Mouse (Mus musculus) mouse trophoblast stem cell (cell line): ENCODE results near the gene Tango6.
"Not testable (repeated sequence)": the region's sequence is repeated elsewhere in the genome, so short reads cannot be mapped to it uniquely, and the experiment has no call there.

ENCODE experiments used
- in situ Hi-C, 2 experiments: fragments of 300-500 bp; cut with MseI, MboI; formaldehyde crosslinking; loops; 2 replicates in 1 of 2; 3 replicates in 1 of 2; pipeline ENCODE4 v1.15.1; 2025

The Tango6 gene

GRCm38 (mm10) chr8:106742321-106742720, 59.5 kb downstream of the Tango6 start:
- in situ Hi-C loops, result no loop called here

- in situ Hi-C loops, result no loop called here
Observed at GRCm38 (mm10) chr8:106743361-106743760, 60.5 kb downstream of the Tango6 start.

GRCm38 (mm10) chr8:106753436-106753835, 70.6 kb downstream of the Tango6 start:
- in situ Hi-C loops, result no loop called here

GRCm38 (mm10) chr8:106761317-106761716, 78.4 kb downstream of the Tango6 start:
- in situ Hi-C loops, result no loop called here

GRCm38 (mm10) chr8:106761867-106762523, 79.1 kb downstream of the Tango6 start:
- in situ Hi-C loops, result no loop called here

- in situ Hi-C loops, result no loop called here
Observed at GRCm38 (mm10) chr8:106764529-106764928, 81.7 kb downstream of the Tango6 start.

GRCm38 (mm10) chr8:106765570-106765969, 82.7 kb downstream of the Tango6 start:
- in situ Hi-C loops, result no loop called here

- in situ Hi-C loops, result no loop called here
Observed at GRCm38 (mm10) chr8:106766736-106767135, 83.9 kb downstream of the Tango6 start.

- in situ Hi-C loops, result no loop called here
Observed at GRCm38 (mm10) chr8:106769147-106769805, 86.4 kb downstream of the Tango6 start.

GRCm38 (mm10) chr8:106770596-106771179, 87.8 kb downstream of the Tango6 start:
- in situ Hi-C loops, result no loop called here

- in situ Hi-C loops, result no loop called here
Observed at GRCm38 (mm10) chr8:106772094-106772493, 89.2 kb downstream of the Tango6 start.

GRCm38 (mm10) chr8:106772501-106772900, 89.6 kb downstream of the Tango6 start:
- in situ Hi-C loops, result no loop called here

GRCm38 (mm10) chr8:106774567-106775320, 91.9 kb downstream of the Tango6 start:
- in situ Hi-C loops, result no loop called here

- in situ Hi-C loops, result no loop called here
Observed at GRCm38 (mm10) chr8:106789623-106790022, 106.8 kb downstream of the Tango6 start.

- in situ Hi-C loops, result no loop called here
Observed at GRCm38 (mm10) chr8:106794820-106795219, 112.0 kb downstream of the Tango6 start.

GRCm38 (mm10) chr8:106799821-106800220, 117.0 kb downstream of the Tango6 start:
- in situ Hi-C loops, result no loop called here

GRCm38 (mm10) chr8:106801261-106801660, 118.4 kb downstream of the Tango6 start:
- in situ Hi-C loops, result no loop called here

GRCm38 (mm10) chr8:106802384-106803137, 119.7 kb downstream of the Tango6 start:
- in situ Hi-C loops, result not testable (repeated sequence)

- in situ Hi-C loops, result no loop called here
Observed at GRCm38 (mm10) chr8:106805859-106806258, 123.0 kb downstream of the Tango6 start.

GRCm38 (mm10) chr8:106807461-106807860, 124.6 kb downstream of the Tango6 start:
- in situ Hi-C loops, result no loop called here

GRCm38 (mm10) chr8:106809726-106810125, 126.9 kb downstream of the Tango6 start:
- in situ Hi-C loops, result no loop called here
